Comparison of ENCODE assay signal across 20 mouse cellular contexts in the genomic region with DNA sequence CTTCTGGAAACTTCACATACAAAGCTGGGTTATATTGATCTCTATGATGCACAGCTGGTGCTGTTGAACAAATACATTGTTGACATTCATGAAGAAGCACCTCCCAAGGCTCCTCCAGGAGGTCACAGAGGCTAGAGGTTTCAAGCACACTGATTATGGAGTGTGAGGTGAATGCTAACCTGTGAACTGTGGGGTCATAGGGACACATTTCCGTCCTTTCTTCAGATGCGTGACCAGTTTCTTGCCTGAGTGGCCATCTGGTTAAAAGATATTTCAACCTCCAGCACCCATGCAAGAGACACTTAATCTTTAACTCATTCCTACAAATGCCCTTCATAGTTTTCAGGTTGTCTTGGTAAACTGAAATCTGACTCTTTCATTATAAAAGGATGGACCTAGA. TPM values are rescaled to one million over a fixed set of nuclear protein-coding genes. Genes with fewer than 3 reads are reported as not detected.
DNase-seq lines count a peak whose midpoint lies in the region; ATAC-seq and TF ChIP-seq lines count a peak whose summit lies in the region.
"Had no signal": no experiment of that assay in that cellular context is flagged by ENCODE, and none has a peak within 500 bp of the region (broad histone marks: within the 10 kb centered on the region; RNA-seq: fewer than 3 reads in every experiment).

No protein-coding gene starts in this region.

- no peaks in the 10 kb centered on the region for H3K36me3 ChIP-seq in kidney, postnatal 0 days (ENCODE audit: insufficient read depth, low read length)
- H3K36me3 ChIP-seq: embryonic facial prominence, embryonic 12.5 days; forebrain, embryonic 12.5 days; heart, embryonic 10.5 days; hindbrain, embryonic 13.5 days had no signal

- no peak overlapping the region for H3K4me3 ChIP-seq in kidney, postnatal 0 days (replicated peaks; ENCODE audit: low read depth, low read length)
- H3K4me3 ChIP-seq: embryonic facial prominence, embryonic 12.5 days; forebrain, embryonic 12.5 days; heart, embryonic 10.5 days; hindbrain, embryonic 13.5 days had no signal

- no peak overlapping the region for H3K27ac ChIP-seq in kidney, postnatal 0 days
- H3K27ac ChIP-seq: embryonic facial prominence, embryonic 12.5 days; forebrain, embryonic 12.5 days; heart, embryonic 10.5 days; hindbrain, embryonic 13.5 days; hindbrain, postnatal 0 days had no signal

- WGBS in kidney, postnatal 0 days = 34% methylated on average over 2 of the region's 2 CpGs

- 0 out of 2 replicates have a peak, but pooled peaks have one; percentile 52 for ATAC-seq in kidney, postnatal 0 days (replicated peaks; ENCODE audit: low FRiP score, low read depth)
- ATAC-seq in CD4-positive, CD25-positive, alpha-beta regulatory T cell, adult 4 months = no peak
- ATAC-seq: forebrain, embryonic 16.5 days; hindbrain, postnatal 0 days had no signal

- no peaks in the 10 kb centered on the region for H3K27me3 ChIP-seq in kidney, postnatal 0 days (ENCODE audit: insufficient read depth, low read length)
- H3K27me3 ChIP-seq: embryonic facial prominence, embryonic 12.5 days; forebrain, embryonic 12.5 days; hindbrain, embryonic 13.5 days had no signal

- H3K9ac ChIP-seq in kidney, postnatal 0 days (ENCODE audit: low read depth, low read length) = no peak overlapping the region
- H3K9ac ChIP-seq: embryonic facial prominence, embryonic 12.5 days; forebrain, embryonic 12.5 days; hindbrain, embryonic 13.5 days had no signal

- intact Hi-C loops in gastrocnemius, postnatal 14 days (cut with DNase I; ENCODE audit: low total_unique reads) = no loop called here

- DNase-seq in kidney, adult 18-20 months = peak; percentile 60
- DNase-seq in kidney, adult 8-10 months = peak; percentile 72 to 88
- DNase-seq in kidney, postnatal 0 days (ENCODE audit: low spot score) = peak; percentile 8
- DNase-seq in kidney, postnatal 36 days = peak; percentile 64 to 80
- no peak for DNase-seq in thymus, postnatal 4 days
- DNase-seq in gastrocnemius, postnatal 14 days = no peak
- DNase-seq: adrenal gland, adult 2 months; adrenal gland, postnatal 25 days; cerebellum, adult 2 months; cerebellum, postnatal 25 days; gastrocnemius, postnatal 25 days; heart, postnatal 10 days; heart, postnatal 4 days had no signal

- no peak for TF ChIP-seq CTCF in kidney, postnatal 0 days (IDR thresholded peaks at IDR 0.05; ENCODE audit: low read depth)

- no peaks in the 10 kb centered on the region for H3K4me1 ChIP-seq in kidney, postnatal 0 days (replicated peaks; ENCODE audit: insufficient read depth, low read length)
- H3K4me1 ChIP-seq: embryonic facial prominence, embryonic 12.5 days; forebrain, embryonic 12.5 days; heart, embryonic 10.5 days; hindbrain, embryonic 13.5 days had no signal

- no peak overlapping the region for H3K4me2 ChIP-seq in kidney, postnatal 0 days (ENCODE audit: low read length)
- H3K4me2 ChIP-seq: embryonic facial prominence, embryonic 12.5 days; forebrain, embryonic 12.5 days; hindbrain, embryonic 13.5 days had no signal

- H3K9me3 ChIP-seq in kidney, postnatal 0 days (replicated peaks; ENCODE audit: low read length) = no peaks in the 10 kb centered on the region
- H3K9me3 ChIP-seq: embryonic facial prominence, embryonic 12.5 days; forebrain, embryonic 12.5 days; heart, embryonic 10.5 days; hindbrain, embryonic 13.5 days had no signal

RNA-seq across cellular contexts. Expression of a gene that starts 31.7 kb away (rescaled TPM):
- polyA plus RNA-seq in kidney, postnatal 0 days (2015; fragmentation: Nextera tagmentation; extraction: Ambion mirVana) = 29.3 and 33.8 TPM in 2 replicates
- under 1 TPM; 0.49 to 0.89 TPM for polyA plus RNA-seq in CD4-positive, CD25-positive, alpha-beta regulatory T cell, adult 4 months (2017; shearing (Covaris generic))
- total RNA-seq in gastrocnemius, postnatal 14 days (2021) = 1 to 10 TPM in 1 of 2 experiments, under 1 TPM in 1; 0.93 to 1.8 TPM

Comparison
In these comparisons a context has a peak if more than half of its experiments do, and no peak if none do; other contexts are left out.
1. DNase-seq: peak in kidney, adult 18-20 months (single experiment), kidney, adult 8-10 months (2 of 2), kidney, postnatal 0 days (single experiment) and kidney, postnatal 36 days (2 of 2); none in thymus, postnatal 4 days (single experiment) and gastrocnemius, postnatal 14 days (single experiment).
2. RNA of a gene that starts 31.7 kb away (polyA plus RNA-seq): 29.3 to 33.8 TPM in kidney, postnatal 0 days; 0.49 to 0.89 TPM in CD4-positive, CD25-positive, alpha-beta regulatory T cell, adult 4 months; every median in the first group is over 10 times any median in the second.